ENCODE assay signal across 12 mouse cellular contexts in genomic region chr5:51439773-51440172, GRCm38 (mm10).
A peak's percentile ranks its signal among the peaks of the same experiment; 100 is the strongest.
DNase-seq lines count a peak whose midpoint lies in the region; ATAC-seq and TF ChIP-seq lines count a peak whose summit lies in the region.
"Had no signal": no experiment of that assay in that cellular context is flagged by ENCODE, and none has a peak within 500 bp of the region (broad histone marks: within the 10 kb centered on the region; RNA-seq: fewer than 3 reads in every experiment).

No protein-coding gene starts in this region.

- H3K9me3 ChIP-seq in forebrain, postnatal 0 days (ENCODE audit: low read length), result no peaks in the 10 kb centered on the region
- H3K9me3 ChIP-seq in forebrain, embryonic 10.5 days, result no peaks in the 10 kb centered on the region
- H3K9me3 ChIP-seq in heart, postnatal 0 days (replicated peaks; ENCODE audit: control insufficient read depth, low read length), result no peaks in the 10 kb centered on the region
- H3K9me3 ChIP-seq: forebrain, embryonic 15.5 days had no signal

- peak; percentile 29; the same call in 1 of the 2 replicates for ATAC-seq in forebrain, postnatal 0 days
- ATAC-seq in heart, postnatal 0 days (ENCODE audit: insufficient read depth, low read depth), result peak; percentile 90
- ATAC-seq: forebrain, embryonic 15.5 days had no signal

- H3K27me3 ChIP-seq in forebrain, postnatal 0 days (ENCODE audit: insufficient read depth, low read length), result no peaks in the 10 kb centered on the region
- no peaks in the 10 kb centered on the region for H3K27me3 ChIP-seq in forebrain, embryonic 10.5 days (ENCODE audit: poor library complexity, severe bottlenecking)
- H3K27me3 ChIP-seq in heart, postnatal 0 days (ENCODE audit: control insufficient read depth, insufficient read depth, low read length), result no peaks in the 10 kb centered on the region
- H3K27me3 ChIP-seq: forebrain, embryonic 15.5 days had no signal

- H3K4me1 ChIP-seq in forebrain, postnatal 0 days (ENCODE audit: insufficient read depth), result no peaks in the 10 kb centered on the region
- H3K4me1 ChIP-seq in forebrain, embryonic 10.5 days, result peaks cover 7% of the 10 kb centered on the region; the same call in 1 of the 2 replicates
- peaks cover 8% of the 10 kb centered on the region; the same call in 1 of the 2 replicates for H3K4me1 ChIP-seq in heart, postnatal 0 days (ENCODE audit: control insufficient read depth, insufficient read depth)

- H3K9ac ChIP-seq in forebrain, postnatal 0 days, result no peak overlapping the region
- H3K9ac ChIP-seq in heart, postnatal 0 days (replicated peaks; ENCODE audit: low read depth, low read length), result no peak overlapping the region
- H3K9ac ChIP-seq: forebrain, embryonic 15.5 days had no signal

- no peak for DNase-seq in forebrain, postnatal 0 days
- DNase-seq in forebrain, embryonic 10.5 days (ENCODE audit: extremely low spot score, low spot score), result no peak
- DNase-seq in ES-CJ7 (ENCODE audit: low read depth, low spot score), result peak; percentile 5
- peak; percentile 8 for DNase-seq in embryo, embryonic 11 days
- DNase-seq in heart, postnatal 0 days (ENCODE audit: low spot score), result peak; percentile 72
- no peak for DNase-seq in B cell, adult 2 months
- DNase-seq in frontal cortex, postnatal 25 days (ENCODE audit: low spot score in 2 of 2), result no peak
- DNase-seq in frontal cortex, adult 2 months (ENCODE audit: extremely low spot score in 1 of 2, low spot score in 1 of 2), result no peak
- DNase-seq: liver; lung, postnatal 36 days; thymus, adult 18-20 months had no signal

- H3K36me3 ChIP-seq in forebrain, postnatal 0 days (ENCODE audit: insufficient read depth), result no peaks in the 10 kb centered on the region
- no peaks in the 10 kb centered on the region for H3K36me3 ChIP-seq in forebrain, embryonic 10.5 days (replicated peaks)
- H3K36me3 ChIP-seq in heart, postnatal 0 days (replicated peaks; ENCODE audit: control insufficient read depth, insufficient read depth, low read length), result no peaks in the 10 kb centered on the region
- H3K36me3 ChIP-seq: forebrain, embryonic 15.5 days had no signal

- no peak overlapping the region for H3K4me3 ChIP-seq in forebrain, postnatal 0 days (ENCODE audit: low read depth, low read length)
- H3K4me3 ChIP-seq in forebrain, embryonic 10.5 days, result no peak overlapping the region
- no peak overlapping the region for H3K4me3 ChIP-seq in heart, postnatal 0 days (ENCODE audit: low read depth, low read length)
- H3K4me3 ChIP-seq: forebrain, embryonic 15.5 days had no signal

- H3K4me2 ChIP-seq in forebrain, postnatal 0 days (ENCODE audit: low read depth), result no peak overlapping the region
- H3K4me2 ChIP-seq in heart, postnatal 0 days (ENCODE audit: low read depth, low read length), result 0 out of 2 replicates have a peak overlapping the region, but pooled peaks have one; percentile 1
- H3K4me2 ChIP-seq: forebrain, embryonic 15.5 days had no signal

- no peak for TF ChIP-seq CTCF in forebrain, postnatal 0 days (IDR thresholded peaks at IDR 0.05; ENCODE audit: low read depth)
- TF ChIP-seq CTCF in heart, postnatal 0 days (IDR thresholded peaks at IDR 0.05; ENCODE audit: low read depth), result no peak

- TF ChIP-seq EP300 in heart, postnatal 0 days (IDR thresholded peaks at IDR 0.05; ENCODE audit: low read depth), result no peak

- 39% methylated on average over 4 of the region's 4 CpGs for WGBS in forebrain, postnatal 0 days
- 45% methylated on average over 4 of the region's 4 CpGs for WGBS in forebrain, embryonic 10.5 days
- WGBS in heart, postnatal 0 days, result 2% methylated on average over 4 of the region's 4 CpGs

- H3K27ac ChIP-seq in forebrain, postnatal 0 days (ENCODE audit: low read depth, low read length), result no peak overlapping the region
- no peak overlapping the region for H3K27ac ChIP-seq in forebrain, embryonic 10.5 days
- peak overlapping the region; percentile 33; the same call in 1 of the 2 replicates for H3K27ac ChIP-seq in heart, postnatal 0 days (ENCODE audit: low read depth)
- H3K27ac ChIP-seq: forebrain, embryonic 15.5 days had no signal

Comparison
In these comparisons a context has a peak if more than half of its experiments do, and no peak if none do; other contexts are left out.
1. DNase-seq: peak in ES-CJ7 (single experiment), embryo, embryonic 11 days (single experiment) and heart, postnatal 0 days (single experiment); none in forebrain, postnatal 0 days (single experiment), forebrain, embryonic 10.5 days (single experiment), B cell, adult 2 months (0 of 2), frontal cortex, postnatal 25 days (0 of 2) and frontal cortex, adult 2 months (0 of 2).